Mouse (Mus musculus): Measurements from ENCODE around the gene Klk1b4. TPM values are rescaled to one million over a fixed set of nuclear protein-coding genes. Genes with fewer than 3 reads are reported as not detected.

The Klk1b4 gene
- polyA plus RNA-seq, 1 experiment from 2014 or later: not detected

Other genes with a start within 250 kb of the Klk1b4 start
- not detected in 2 replicates for gene Klk1b1, start 240.7 kb upstream of the Klk1b4 start, polyA plus RNA-seq (2014; fragmentation: Nextera tagmentation; extraction: Ambion mirVana)
- not detected in 2 replicates for gene Klk1b9, start 231.4 kb upstream of the Klk1b4 start, polyA plus RNA-seq (2014; fragmentation: Nextera tagmentation; extraction: Ambion mirVana)
- not detected in 2 replicates for gene Klk1b11, start 211.6 kb upstream of the Klk1b4 start, polyA plus RNA-seq (2014; fragmentation: Nextera tagmentation; extraction: Ambion mirVana)
- gene Klk1b26, start 195.3 kb upstream of the Klk1b4 start, polyA plus RNA-seq (2014; fragmentation: Nextera tagmentation; extraction: Ambion mirVana): not detected in 2 replicates
- not detected in 2 replicates for gene Klk1b27, start 155.1 kb upstream of the Klk1b4 start, polyA plus RNA-seq (2014; fragmentation: Nextera tagmentation; extraction: Ambion mirVana)
- gene Klk1b21, start 105.1 kb upstream of the Klk1b4 start, polyA plus RNA-seq (2014; fragmentation: Nextera tagmentation; extraction: Ambion mirVana): not detected in 2 replicates
- gene Klk1b22, start 94.8 kb upstream of the Klk1b4 start, polyA plus RNA-seq (2014; fragmentation: Nextera tagmentation; extraction: Ambion mirVana): not detected in 2 replicates
- gene Klk1b16, start 70.7 kb upstream of the Klk1b4 start, polyA plus RNA-seq (2014; fragmentation: Nextera tagmentation; extraction: Ambion mirVana): not detected in 2 replicates
- gene Klk1b24, start 19.2 kb upstream of the Klk1b4 start, polyA plus RNA-seq (2014; fragmentation: Nextera tagmentation; extraction: Ambion mirVana): not detected in 2 replicates
- gene Klk1b3, start 9.2 kb upstream of the Klk1b4 start, polyA plus RNA-seq (2014; fragmentation: Nextera tagmentation; extraction: Ambion mirVana): not detected in 2 replicates
- gene Klk1b5, start 8.5 kb downstream of the Klk1b4 start, polyA plus RNA-seq (2014; fragmentation: Nextera tagmentation; extraction: Ambion mirVana): not detected in 2 replicates
- gene Klk1, start 17.9 kb downstream of the Klk1b4 start, polyA plus RNA-seq (2014; fragmentation: Nextera tagmentation; extraction: Ambion mirVana): 0.39 and 1.8 TPM in 2 replicates
- not detected in 2 replicates for gene Gm36864, start 28.7 kb downstream of the Klk1b4 start, polyA plus RNA-seq (2014; fragmentation: Nextera tagmentation; extraction: Ambion mirVana)
- 1.1 and 1.6 TPM in 2 replicates for gene 1700028J19Rik, start 39.3 kb downstream of the Klk1b4 start, polyA plus RNA-seq (2014; fragmentation: Nextera tagmentation; extraction: Ambion mirVana)
- 124 and 129 TPM in 2 replicates for gene 2410002F23Rik, start 39.3 kb downstream of the Klk1b4 start, polyA plus RNA-seq (2014; fragmentation: Nextera tagmentation; extraction: Ambion mirVana)
- not detected in 2 replicates for gene Acp4, start 49.9 kb downstream of the Klk1b4 start, polyA plus RNA-seq (2014; fragmentation: Nextera tagmentation; extraction: Ambion mirVana)
- not detected in 2 replicates for gene Gm15517, start 54.0 kb downstream of the Klk1b4 start, polyA plus RNA-seq (2014; fragmentation: Nextera tagmentation; extraction: Ambion mirVana)
- 5.4 and 6.3 TPM in 2 replicates for gene Clec11a, start 99.5 kb downstream of the Klk1b4 start, polyA plus RNA-seq (2014; fragmentation: Nextera tagmentation; extraction: Ambion mirVana)
- 3.0 and 3.3 TPM in 2 replicates for gene Shank1, start 102.8 kb downstream of the Klk1b4 start, polyA plus RNA-seq (2014; fragmentation: Nextera tagmentation; extraction: Ambion mirVana)
- gene Syt3, start 176.7 kb downstream of the Klk1b4 start, polyA plus RNA-seq (2014; fragmentation: Nextera tagmentation; extraction: Ambion mirVana): 1.6 and 1.7 TPM in 2 replicates
- gene 1700008O03Rik, start 178.4 kb downstream of the Klk1b4 start, polyA plus RNA-seq (2014; fragmentation: Nextera tagmentation; extraction: Ambion mirVana): 1.5 and 1.6 TPM in 2 replicates
- gene Lrrc4b, start 221.6 kb downstream of the Klk1b4 start, polyA plus RNA-seq (2014; fragmentation: Nextera tagmentation; extraction: Ambion mirVana): 1.3 TPM in 2 replicates

Data from intestine, embryonic 14.5 days (tissue).